Mouse (Mus musculus) kidney, postnatal 36 days (tissue): Measurements from ENCODE around the gene Cerkl.
A peak's percentile ranks its signal among the peaks of the same experiment; 100 is the strongest.

Experiments
- DNase-seq, 2 experiments: peaks; one replicate each; pipeline ENCODE4 v3.0.0; 2021 to 2022; ENCODE audit warnings: mixed read lengths in 2 of 2

The Cerkl gene

DNA sequence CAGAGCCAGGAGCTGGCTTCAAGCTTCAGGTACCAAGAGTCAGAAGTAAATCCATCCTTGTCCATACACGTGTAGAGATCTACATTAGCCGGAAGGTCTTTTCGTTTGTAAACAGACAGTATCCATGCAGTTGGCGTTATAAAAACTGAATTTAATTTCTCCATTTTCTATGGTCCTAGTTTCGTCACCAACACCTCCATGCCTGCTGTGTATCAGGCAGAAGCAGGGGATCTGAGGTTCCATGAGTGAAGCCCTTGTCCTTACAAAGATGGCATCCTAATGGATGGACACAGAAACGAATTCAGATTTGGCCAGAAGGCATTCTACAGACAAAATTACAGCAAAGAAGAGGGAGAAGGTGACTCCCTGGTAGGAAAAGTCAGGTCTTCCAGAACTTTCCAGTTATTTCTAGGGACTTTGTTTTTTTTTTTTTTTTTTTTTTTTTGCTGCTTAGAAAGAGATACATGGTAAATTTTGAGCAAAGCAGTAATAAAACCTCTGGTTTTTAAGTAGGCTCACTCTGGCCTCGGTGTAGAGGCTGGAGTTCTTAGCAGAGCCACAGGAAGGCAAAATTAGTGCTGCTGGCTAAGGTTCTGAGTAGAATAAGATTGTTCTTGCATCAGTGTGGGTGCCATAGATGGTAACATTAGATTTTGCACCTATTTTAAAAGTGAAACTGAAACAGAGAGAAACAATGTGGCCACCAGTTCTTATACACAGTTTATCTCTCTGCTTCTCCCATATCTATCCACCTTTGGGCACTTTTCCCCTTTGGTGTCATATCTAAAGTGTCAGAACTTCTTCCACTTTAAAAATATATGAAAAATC lies 85.0 kb downstream of the Cerkl start:
- DNase-seq: no peak

DNA sequence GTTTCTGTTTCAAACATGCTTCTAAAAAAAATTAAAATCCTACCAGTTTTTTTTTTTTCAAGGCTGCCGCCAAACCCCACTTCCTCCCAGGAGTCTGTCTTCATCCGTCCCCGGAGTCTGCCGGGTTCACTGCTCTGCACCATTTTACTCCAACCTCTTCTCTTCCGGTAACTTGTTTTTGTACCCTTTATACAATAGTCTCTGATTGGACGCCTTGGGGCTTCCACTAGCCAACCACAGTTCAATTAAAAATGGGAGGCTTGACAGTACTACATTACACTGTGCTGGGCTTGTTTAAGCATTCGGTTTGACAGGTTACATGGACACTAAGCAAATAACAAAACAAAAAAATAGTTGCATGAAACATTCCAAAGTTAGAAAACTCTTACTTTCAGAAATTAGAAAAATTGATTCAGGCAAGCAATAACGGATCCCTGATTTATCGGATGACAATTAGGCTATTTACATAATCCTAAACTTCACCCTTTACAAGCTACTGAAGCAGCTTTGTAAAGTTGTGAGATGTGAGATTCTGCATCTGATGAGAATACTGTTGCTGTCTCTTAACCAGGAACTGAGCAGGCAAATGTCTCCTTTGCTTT lies 85.8 kb downstream of the Cerkl start:
- peak in 1 of 2 experiments; percentile 9 for DNase-seq

DNA sequence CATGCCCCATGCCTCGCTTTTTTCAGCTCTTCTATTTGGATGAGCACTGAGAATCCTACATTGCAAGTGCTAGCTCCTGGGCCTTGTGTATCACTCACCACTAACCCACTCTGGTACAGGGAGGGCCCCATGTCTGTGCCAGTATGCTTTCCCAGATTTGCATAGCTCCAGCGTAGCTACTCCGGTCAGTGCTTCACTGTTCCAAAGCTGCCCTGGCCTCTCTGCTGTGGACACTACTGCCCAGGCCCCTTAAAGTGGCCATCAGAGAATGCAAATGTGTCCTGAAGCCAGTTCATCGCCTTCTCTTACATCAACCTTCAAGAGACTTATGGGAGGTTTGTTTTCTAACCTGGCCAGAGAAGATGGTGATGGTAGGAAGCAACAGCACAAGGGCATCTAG lies 86.7 kb downstream of the Cerkl start:
- no peak for DNase-seq

- no peak for DNase-seq
Observed at GRCm38 (mm10) chr2:79369061-79369524, 87.5 kb downstream of the Cerkl start.

- DNase-seq: no peak
Observed at GRCm38 (mm10) chr2:79368661-79369060, 87.9 kb downstream of the Cerkl start.

DNA sequence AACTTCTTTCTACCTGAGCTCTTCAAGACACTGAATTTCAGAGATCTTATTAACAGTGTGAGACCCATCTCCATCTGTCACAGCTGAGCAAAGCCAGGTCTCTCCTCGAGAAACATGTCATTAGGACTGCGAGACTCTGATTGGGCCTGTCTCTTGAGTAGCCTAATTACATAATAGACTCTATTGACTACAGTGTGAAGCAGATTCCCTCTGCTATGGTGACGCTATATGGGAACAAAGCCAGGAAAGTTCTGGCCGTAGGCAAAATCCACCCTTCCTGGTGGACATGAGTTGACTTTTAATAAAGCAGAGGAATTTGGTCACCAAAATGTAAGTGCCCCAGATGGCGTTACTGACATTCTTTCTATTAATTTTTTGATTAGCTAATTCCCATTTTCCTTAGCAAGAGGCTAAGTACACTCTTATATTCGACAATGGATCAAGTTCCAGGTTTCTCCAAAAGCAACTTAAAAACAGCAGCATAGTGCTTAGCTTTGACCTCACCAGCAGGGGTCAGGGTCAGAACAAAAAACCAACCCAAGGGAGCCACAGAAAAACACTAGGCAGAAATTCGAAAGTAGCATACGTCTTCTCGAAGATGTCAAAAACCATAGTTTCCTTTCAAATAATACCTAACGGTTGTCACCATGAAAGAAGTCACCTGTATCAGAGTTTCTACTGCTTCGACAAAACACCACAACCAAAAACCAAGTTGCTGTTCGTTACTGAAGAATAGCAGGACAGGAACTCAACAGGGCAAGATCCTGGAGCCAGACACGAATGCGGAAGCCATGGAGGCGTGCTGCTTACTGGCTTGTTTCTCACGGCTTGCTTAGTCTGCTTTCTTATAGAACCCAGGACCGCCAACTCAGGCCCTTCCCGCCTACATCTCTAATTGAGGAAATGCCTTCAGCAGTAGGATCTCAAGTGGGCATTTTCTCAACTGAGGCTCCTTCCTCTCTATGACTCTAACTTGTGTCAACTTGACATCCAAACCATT lies 88.8 kb downstream of the Cerkl start:
- DNase-seq: peak in 1 of 2 experiments; percentile 18

DNA sequence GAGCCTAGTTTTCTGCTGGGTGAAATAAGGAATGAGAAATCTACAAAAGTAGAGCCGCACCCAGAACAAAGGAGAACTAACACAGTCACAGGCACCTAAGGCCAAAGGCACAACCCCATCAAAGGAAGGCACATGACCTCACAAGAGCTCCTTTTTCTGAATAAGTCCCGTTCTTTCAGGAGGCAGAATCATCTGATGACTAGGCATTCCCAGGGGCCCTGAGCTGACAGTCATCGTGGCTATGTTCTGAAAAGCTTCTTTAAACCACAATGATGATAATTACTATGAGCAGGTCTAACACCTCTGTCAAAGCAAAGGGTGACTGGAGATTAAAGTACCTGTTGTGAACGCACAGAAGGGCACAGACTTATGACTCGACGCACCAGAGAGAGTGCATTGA lies 92.7 kb downstream of the Cerkl start:
- no peak for DNase-seq

DNA sequence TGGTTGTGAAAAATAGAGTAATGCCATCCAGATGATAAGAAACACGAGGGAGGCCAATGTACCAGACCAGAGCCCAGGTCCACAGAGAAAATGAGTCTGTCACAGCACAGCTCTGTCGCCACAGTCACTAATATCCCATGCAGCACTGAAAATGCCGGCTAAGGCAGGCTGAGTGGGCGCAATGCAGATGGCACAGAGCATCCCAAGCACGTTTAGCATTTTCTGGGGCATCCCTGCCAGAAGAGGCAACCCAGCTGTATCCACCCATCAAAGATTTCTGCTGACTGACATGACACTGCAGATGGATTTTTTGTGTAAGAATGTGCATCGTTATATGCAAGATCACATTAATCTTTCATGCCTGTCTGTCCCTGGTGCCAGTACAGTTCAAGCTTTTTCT lies 94.6 kb downstream of the Cerkl start:
- no peak for DNase-seq

DNA sequence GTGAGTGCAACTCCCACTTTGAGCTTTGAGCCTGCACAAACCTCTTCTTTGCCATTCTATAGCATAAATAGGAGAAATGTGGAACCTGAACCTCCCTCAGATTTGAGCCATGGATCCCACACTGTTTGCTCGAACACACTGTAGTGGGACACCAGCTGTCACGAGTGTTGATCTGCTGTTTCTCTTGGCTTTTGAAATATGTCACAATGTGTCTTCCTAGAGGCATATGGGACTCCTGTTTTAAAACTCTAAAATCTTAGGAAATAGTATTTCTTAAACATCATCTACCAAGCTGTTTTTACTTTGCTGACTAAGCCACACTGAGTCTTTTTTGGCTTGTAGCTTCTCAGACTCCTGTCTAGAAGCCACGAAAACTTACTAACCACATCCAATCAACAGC lies 98.8 kb downstream of the Cerkl start:
- DNase-seq: no peak

DNA sequence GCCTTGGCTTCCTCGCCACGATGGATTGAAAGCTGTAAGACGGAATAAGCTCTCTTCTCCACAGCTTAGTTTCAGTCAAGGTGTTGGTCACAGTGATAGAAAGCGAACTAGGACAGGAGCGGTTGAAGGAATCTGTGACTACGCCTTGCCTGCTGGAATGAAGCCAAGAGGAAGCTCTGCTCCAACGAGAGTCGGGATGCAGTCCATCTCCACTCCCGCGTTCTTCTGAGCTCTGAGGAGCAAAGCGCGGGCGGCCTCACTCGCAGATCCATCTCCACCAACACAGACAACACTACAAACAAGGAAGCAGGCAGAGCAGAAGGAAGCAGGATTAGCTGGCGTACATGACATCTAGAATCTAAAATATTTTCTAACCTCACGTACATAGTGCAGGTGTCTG lies 101.8 kb downstream of the Cerkl start:
- no peak for DNase-seq

DNA sequence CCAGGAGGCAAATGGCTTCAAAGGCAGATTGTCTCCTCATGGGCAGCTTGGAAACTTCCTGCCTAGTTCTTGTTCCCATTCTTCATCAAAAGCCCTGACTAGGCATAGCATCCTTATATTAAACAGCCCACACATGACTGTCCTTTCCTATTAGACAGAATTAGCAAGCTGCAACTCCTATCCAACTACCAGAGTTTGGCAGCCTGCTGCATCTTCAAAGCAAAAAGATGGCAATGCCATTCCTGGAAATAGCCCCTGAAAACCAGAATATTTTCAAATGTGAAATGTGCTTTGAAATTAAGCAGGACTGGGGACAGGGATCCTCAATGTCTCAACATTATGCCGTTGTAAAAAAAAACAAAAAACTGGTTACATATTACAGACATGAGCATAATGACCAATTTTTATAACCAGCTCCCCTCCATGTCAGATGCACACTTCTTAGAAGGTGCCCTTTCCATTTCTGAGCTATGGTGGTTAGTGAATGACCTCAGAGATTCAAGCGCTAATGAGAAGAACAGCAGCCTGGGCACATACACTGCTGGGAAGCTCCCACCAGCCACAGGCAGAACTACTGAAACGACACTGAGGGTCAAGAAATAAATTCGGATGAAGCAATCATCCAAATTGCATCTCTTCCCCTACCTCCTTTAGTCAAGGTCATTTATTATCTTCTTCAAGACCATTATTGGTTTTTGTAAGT lies 104.3 kb downstream of the Cerkl start:
- no peak for DNase-seq

DNA sequence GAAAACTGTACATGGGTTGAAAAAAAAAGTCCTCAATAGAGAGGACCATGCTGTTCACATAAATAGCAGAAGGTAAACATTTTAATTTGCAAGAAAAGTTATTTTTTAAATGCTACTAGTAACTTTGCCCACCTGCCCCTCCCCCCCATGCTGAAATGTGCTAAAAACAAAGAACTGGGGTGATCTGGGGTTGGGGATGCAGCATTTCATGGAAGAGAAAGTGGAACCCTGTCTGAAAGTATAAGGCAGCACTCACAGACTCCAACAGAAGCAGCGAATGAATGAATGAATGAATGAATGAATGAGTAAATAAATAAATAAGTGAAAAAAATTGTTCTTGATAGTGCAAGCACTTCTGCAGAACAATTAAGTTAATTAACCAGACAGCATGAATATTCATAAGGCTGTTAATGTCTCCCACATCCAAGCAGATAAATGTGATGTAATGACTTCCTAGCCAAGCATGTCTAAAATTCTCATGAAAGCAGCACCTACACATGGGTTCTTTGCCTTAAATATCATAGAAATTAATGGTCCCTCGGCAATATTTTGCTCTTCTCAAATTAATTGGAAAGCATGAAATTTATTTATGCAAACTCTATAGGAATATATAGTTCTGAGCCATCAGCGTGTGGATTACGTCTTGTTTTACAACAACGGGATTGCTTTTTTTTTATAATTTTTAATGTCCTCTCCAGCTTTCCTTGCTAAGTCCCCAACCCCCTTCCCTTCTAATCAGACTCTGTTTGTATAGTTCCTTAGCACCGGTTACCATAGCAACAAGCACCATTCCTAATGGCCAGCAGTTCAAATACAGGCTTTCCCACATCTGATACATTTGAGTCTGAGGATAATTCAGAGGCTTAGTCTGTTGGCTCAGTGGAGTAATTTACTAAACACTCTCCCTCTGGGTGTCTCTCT lies 105.1 kb downstream of the Cerkl start:
- no peak for DNase-seq

DNA sequence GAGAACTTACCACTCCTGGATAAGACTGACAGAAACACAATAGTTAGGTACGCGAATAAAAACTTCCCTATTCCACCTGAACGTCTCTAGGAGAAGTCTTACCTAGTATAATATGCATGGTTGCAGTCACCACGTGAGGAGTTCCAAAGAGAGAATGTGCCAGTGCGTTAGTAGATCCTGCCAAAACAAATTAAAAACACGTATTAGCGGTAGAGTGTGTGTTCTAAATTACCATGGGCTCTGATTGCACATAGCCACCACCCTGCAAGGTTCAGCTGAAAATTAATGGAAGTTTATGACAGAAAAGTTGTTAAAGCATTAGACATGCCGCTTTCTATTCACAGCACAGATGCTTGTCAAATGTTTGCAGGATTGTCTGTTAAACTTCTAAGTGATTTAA lies 113.5 kb downstream of the Cerkl start:
- no peak for DNase-seq

GRCm38 (mm10) chr2:79339003-79339402 lies 117.6 kb downstream of the Cerkl start:
- no peak for DNase-seq

GRCm38 (mm10) chr2:79336141-79336540 lies 120.4 kb downstream of the Cerkl start:
- no peak for DNase-seq

GRCm38 (mm10) chr2:79334661-79335060 lies 121.9 kb downstream of the Cerkl start:
- DNase-seq: no peak

DNA sequence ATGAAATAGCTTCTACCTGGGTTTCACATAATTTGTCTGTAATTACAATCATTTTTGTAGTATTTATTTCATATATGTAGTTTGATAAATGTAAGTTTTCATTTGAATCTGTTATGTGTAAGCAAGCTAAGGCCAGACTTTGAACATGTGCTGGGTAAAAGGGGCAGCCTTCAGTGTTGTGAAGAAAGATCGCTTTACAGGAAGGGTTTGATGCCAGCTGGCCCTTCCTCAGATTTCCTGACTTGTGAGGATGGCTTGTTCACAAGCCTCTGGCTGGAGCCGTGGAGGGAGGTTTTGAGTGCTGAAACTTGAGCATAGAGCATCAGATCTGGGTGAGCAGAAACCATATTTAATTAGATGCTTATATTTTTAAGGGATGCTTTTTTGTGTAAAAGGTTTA lies 128.5 kb downstream of the Cerkl start:
- no peak for DNase-seq

DNA sequence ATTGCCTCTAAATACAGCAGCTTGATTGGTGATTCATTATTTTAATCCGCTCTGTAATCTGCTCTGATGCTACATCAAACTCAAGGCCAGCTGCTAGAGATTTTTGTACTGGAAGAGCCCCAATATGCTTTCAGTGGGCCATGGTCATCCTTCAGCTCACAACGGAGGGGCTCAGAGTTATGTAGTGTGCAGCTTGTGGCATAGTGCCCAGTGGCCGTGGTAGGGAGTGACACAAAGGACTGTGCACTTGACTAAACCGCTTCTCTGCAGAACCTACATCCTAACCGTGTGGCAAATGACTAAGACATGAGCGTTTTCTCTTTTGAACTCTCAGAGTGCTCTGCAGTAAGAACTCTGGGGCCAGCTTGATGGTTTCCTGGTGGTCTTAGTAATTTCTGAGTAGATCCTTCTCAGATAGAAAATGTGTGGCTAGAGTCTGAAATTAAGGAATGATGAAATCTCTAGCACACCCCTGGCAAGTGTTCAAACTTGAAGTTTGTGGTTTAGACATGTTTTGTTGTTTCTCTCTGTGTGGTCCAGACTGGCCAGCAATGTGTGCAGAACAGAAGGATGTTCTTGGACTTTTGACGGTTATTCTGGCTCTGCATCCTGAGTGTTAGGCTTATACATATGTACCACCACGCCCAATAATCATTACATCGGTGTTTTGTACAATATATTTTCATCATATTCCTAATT lies 140.3 kb downstream of the Cerkl start:
- DNase-seq: no peak

- no peak for DNase-seq
Observed at GRCm38 (mm10) chr2:79315108-79315507, 141.5 kb downstream of the Cerkl start.

- DNase-seq: no peak
Observed at GRCm38 (mm10) chr2:79312499-79312898, 144.1 kb downstream of the Cerkl start.
